Mouse (Mus musculus) right cerebral cortex, postnatal 4 days (tissue): Measurements from ENCODE around the gene Lclat1.
A peak's percentile ranks its signal among the peaks of the same experiment; 100 is the strongest.
"Not testable (repeated sequence)": the region's sequence is repeated elsewhere in the genome, so short reads cannot be mapped to it uniquely, and the experiment has no call there.

Experiments
- DNase-seq: peaks from one replicate; pipeline ENCODE4 v3.0.0-alpha.2; 2022

The Lclat1 gene

DNA sequence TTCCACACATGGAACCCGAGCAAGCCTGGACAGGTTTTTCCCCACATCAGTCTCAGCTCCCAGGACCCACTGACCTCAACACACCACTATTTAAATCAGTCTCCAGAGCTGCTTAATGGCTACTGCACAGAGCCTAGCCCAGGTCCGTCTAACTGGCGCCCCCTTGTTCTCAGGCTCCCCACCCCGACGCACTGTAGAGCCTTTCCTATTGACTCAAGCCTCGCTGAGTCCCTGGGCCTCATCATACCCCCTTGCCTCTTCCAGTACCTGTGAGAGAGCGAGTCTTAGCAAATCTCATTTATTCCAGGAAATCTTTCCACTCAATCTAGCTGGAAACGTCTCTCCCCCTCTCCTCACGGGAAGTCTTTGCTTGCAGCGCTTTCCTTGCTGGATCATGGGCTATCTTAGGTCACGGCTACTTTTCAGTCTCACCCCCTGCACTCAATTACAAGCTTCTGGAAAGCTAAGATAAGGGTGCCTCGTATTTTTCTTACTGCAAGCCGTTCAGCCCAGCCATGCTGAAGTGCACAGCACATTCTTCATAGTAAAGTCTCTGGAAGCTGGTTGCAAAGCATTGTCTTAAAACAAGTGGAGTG is 137.4 kb downstream of the Lclat1 start:
- no peak for DNase-seq

GRCm38 (mm10) chr17:73246036-73246435 is 138.3 kb downstream of the Lclat1 start:
- DNase-seq: no peak

- DNase-seq: no peak
Measured at GRCm38 (mm10) chr17:73246926-73247325, 139.1 kb downstream of the Lclat1 start.

- no peak for DNase-seq
Measured at GRCm38 (mm10) chr17:73247758-73248157, 140.0 kb downstream of the Lclat1 start.

DNA sequence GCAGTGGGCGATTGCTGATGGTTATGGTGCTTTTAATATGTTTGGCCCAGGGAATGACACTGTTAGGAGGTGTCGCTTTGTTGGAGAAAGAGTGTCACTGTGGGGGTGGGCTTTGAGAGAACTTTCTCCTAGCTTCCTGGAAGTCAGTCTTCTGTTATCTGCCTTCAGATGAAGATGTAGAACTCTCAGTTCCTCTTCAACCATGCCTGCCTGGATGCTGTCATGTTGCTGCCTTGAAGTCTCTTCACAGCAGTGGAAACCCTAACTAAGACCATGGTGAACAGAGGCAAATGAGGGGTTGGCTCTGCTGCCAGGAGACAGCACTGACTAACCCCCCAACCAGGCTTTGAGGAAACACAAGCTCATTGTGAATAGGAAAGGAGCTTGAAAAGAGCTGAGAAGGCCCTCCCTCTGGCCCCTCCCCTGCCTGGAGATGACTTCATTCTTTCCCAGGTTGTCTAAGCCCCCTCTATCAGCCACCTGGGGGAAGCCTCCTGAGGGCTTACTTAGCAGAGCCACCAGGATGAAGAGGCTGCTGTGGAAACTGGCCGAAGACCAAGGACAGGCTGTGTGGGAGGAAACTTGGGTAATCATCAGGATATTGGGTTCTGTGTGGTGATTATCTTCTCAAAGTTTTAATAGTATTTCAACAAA is 142.8 kb downstream of the Lclat1 start:
- DNase-seq: no peak

GRCm38 (mm10) chr17:73251142-73251502 is 143.3 kb downstream of the Lclat1 start:
- DNase-seq: no peak

DNA sequence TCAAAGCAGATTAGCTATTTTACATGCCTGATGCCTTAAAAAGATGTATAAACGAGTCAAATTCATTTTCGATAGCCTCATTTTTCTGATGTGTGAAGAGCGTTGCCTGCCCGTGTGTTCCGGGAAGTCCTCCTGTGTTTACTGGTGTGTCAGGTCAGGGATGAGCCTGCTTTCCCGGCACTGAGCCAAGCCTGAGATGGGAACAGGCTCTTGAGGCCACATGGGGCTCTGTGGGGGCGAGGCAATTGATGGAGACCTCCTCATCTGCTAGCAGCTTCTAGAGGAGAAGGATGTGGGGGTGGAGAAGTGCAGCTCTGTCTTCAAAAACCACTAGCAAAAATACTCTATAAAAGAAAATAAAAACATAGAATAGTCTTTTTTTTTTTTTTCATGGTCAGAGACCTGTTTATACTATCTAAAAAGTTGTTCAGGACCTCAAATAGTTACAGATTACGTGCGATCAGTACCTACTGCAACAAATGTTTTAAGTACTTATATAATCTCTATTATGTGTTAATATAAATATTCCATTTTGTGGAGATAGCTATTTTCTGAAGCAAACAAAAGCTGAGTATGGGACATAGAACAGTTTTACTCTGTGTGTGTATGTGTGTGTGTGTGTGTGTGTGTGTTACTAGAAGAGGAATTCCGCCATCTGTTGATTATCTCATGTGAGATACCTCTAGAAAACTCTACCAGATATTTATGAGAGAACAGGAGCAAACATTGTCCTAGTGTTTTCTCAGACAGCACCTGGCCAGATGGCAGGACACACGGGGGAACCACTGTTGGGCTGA is 144.2 kb downstream of the Lclat1 start:
- DNase-seq: no peak

DNA sequence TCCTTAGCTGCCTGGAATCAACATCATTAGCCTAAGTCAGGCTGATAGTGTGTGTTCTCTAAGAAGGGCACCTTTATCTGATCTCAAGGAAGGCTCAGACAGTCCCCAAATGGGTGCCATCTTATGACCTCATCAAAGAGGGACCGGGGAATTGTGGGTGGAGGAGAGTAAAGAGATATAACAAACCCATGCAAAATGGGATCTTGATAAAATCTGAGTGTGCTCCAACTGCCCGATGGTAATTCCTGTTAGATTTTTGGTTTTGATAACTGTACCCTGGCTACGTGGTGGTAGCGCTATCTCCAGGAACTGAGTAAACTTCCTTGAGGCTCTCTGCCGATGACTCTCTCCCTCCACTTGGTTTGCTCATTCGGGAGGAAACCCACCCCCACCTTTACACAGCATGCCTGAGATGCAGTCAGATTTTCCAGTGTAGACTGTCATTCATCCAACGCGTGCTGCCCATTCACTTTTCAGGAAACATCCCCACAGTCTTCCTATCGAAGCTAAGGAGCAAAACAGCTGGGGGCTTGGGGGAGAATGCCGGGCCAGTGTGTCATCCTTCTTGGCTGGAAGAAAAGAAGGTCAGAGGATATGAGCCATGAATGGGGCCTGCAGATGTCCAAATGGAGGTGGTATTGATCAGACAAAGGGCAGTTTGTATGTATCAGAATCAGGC is 145.6 kb downstream of the Lclat1 start:
- DNase-seq: no peak

DNA sequence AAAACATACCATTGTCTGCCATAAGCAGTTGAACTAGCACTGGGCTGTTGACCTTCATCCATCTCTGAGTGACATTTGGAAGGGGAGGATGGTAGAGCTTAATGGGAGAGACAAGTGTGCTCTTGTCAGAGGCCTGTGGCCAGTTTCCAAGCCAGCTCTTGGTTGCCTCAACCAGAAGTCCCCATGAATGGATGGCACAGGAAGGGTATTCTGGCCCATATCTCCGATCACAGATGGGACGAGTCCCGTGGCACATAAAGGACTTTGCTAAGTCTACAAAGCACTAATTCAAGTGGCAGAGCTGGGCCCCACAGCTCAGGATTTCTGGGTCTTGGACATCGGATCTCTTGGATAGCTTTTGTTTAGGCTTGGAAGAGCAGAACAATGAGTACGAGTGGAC is 148.0 kb downstream of the Lclat1 start:
- DNase-seq: no peak

GRCm38 (mm10) chr17:73258620-73259019 is 150.8 kb downstream of the Lclat1 start:
- DNase-seq: no peak

- DNase-seq: not testable (repeated sequence)
Measured at GRCm38 (mm10) chr17:73259258-73259657, 151.5 kb downstream of the Lclat1 start.

DNA sequence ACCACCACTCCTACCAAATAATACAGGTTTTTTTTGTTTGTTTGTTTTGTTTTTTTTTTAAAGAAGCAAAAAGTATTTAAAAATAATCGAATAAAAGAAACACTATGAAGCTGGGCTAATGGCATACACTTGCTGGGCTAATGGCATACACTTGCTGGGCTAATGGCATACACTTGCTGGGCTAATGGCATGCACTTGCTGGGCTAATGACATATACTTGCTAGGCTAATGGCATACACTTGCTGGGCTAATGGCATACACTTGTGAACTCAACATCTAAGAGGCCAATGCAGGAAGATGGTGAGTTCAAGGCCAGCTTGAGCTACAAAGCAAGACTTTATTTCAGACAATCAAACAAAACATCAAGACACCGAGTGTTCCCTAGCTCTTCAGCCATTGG is 154.8 kb downstream of the Lclat1 start:
- no peak for DNase-seq

DNA sequence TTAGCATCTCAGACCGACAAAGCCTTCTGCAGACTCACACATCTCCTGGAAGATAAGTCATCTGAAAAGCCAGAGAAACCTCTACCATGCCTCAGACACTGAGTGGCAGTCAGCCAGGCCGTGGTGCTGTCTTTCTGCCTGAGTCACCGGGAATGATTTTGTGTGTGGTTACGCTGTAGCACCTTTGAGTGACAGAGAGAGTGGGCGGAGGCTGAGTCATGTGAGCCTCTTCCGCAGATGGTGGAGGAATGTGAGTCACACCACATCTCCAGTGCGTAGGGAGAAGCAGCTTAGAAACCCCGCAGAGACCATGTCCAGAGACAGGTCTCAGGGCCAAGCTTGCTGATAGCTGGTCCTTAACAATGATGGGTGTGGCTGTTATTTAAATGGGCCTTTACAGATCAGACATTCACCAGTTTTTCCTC is 155.3 kb downstream of the Lclat1 start:
- DNase-seq: no peak

DNA sequence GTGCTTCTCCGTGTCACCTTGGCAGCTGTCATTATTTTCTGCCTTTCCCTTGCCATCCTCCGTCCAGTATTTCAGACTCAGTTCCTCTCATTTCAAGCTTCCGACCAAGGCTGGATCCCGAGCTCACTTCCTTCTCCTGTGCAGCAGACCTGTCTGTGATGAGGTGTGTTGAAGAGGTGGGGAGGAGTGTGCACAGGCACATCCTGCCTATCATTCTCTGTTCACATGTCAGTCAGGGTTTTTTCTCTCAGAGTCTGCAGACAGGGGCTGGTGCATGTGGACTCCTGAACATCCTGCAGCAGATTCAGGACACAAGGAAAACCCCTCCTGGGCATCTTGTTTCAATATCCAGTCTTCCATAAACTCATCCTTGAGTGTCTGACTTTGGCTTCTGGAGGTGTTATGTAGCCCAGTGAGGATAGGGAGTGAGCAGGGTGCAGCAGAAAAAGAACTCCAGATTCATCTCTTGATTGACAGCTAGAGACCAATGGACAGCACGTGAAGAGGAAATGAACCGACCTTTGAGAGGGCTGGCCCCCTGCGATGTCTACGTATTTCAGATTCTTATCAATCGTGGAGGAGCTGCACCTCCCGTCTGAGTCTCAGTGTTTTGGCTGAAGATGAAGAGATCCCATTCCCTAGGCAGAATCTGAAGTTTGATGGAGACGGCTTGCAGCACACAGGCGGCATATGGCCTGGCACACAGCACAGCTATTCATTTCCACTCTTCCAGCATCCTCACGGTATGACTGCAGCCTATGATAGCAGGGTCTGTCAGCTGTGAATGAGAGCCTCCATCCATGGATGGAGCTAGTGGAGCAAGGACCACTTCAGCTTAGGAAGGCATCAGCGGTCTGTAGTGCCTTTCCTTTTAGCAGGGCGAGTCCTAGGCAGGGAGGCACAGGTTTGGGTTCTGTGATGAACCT is 163.3 kb downstream of the Lclat1 start:
- peak; percentile 14 for DNase-seq

- DNase-seq: peak; percentile 25
Measured at GRCm38 (mm10) chr17:73271797-73272600, 164.2 kb downstream of the Lclat1 start.

DNA sequence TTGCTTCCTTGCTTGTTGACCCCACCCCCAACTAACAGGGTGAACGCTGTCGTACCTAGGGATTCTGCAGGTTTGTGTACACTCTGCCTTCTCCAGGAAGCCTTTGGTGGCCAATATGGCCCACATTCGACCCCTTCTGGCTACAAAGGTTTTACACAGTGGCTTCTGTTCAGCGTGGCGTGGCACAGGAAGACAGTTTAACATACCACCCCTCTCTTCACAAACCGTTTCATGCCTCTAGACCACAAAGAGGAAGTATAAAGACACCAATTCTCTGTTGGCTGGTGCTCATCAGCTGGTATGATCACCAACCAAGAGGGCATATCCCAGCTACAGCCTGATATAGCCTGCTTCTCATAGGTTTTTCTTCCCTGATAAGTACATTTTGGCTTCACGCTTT is 166.0 kb downstream of the Lclat1 start:
- no peak for DNase-seq

DNA sequence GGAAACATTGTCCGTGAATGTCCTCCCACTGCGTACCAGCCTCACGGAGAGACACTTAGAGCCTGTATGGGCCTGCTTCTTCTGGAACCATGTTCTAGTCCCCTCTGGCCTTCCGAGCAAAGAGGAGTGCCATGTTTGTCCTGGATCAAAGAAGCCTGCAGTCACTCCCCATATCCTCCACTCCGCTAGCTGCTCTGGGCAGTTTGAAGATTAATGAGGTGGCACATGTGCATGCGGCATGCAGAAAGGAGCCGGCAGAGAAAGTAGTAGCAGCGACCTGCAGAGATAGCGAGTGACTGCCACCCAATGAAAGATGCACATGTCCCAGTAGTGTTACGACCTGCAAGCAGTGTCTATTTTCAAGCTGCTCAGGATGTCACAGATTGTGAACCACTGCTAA is 167.3 kb downstream of the Lclat1 start:
- DNase-seq: no peak

GRCm38 (mm10) chr17:73277770-73278169 is 170.0 kb downstream of the Lclat1 start:
- DNase-seq: no peak

DNA sequence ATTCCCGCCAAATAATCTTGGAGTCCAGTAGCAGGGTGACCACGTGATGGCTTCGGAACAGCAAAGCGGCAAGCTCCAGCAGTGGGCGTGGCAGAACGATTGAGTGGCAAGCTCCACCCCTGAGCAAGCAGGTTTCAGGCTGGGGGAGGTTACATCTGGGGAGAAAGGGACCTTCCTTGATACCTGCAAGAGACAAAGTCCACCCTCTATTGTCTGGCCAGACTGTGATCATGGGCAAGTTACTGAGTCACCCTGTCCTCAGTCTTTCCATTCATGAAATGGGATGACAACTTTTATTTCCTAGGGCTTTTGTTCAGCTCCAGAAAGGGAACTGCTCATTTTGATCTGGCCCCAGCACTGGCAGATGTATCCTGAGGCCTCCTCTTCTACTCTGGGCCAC is 174.9 kb downstream of the Lclat1 start:
- not testable (repeated sequence) for DNase-seq

- DNase-seq: no peak
Measured at GRCm38 (mm10) chr17:73284301-73284700, 176.5 kb downstream of the Lclat1 start.
